Mouse (Mus musculus) forebrain, embryonic 13.5 days (tissue): ENCODE results near the gene Zdhhc13. TPM values are rescaled to one million over a fixed set of nuclear protein-coding genes. Genes with fewer than 3 reads are reported as not detected.

Experiments used
- ATAC-seq: fragments of 200-750 bp; cut with Nextera tagmentation; 2 replicates; pipeline ENCODE4 v1.8.0; 2017
- H3K27ac ChIP-seq: fragments of 300-500 bp; sonication (generic); 2 replicates; pipeline ENCODE4 v1.5.1; 2015; ENCODE audit warnings: inconsistent platforms, mild to moderate bottlenecking, moderate library complexity
- H3K27me3 ChIP-seq: fragments of 300-500 bp; sonication (generic); 2 replicates; pipeline ENCODE4 v1.6.1; 2015; ENCODE audit warnings: mild to moderate bottlenecking, inconsistent platforms
- H3K36me3 ChIP-seq: fragments of 300-500 bp; sonication (generic); 2 replicates; pipeline ENCODE4 v1.6.1; 2015; ENCODE audit warnings: mild to moderate bottlenecking, inconsistent platforms; ENCODE audit not compliant: poor library complexity, severe bottlenecking
- H3K4me1 ChIP-seq: fragments of 300-500 bp; sonication (generic); 2 replicates; pipeline ENCODE4 v1.6.1; 2015; ENCODE audit warnings: inconsistent platforms
- H3K4me2 ChIP-seq: fragments of 300-500 bp; sonication (generic); 2 replicates; pipeline ENCODE4 v1.6.1; 2015; ENCODE audit warnings: inconsistent platforms, mild to moderate bottlenecking, moderate library complexity
- H3K4me3 ChIP-seq: fragments of 300-500 bp; sonication (generic); 2 replicates; pipeline ENCODE4 v1.5.1; 2015; ENCODE audit warnings: mild to moderate bottlenecking, inconsistent platforms
- H3K9ac ChIP-seq: fragments of 300-500 bp; sonication (generic); 2 replicates; pipeline ENCODE4 v1.6.1; 2015; ENCODE audit warnings: mild to moderate bottlenecking, inconsistent platforms
- H3K9me3 ChIP-seq: fragments of 300-500 bp; sonication (generic); replicated peaks from 2 replicates; pipeline ENCODE4 v1.6.1; 2016; ENCODE audit warnings: inconsistent platforms
- WGBS: fragments of 180-500 bp; shearing (Covaris S2); methylation state at CpG from one replicate; pipeline ENCODE4 v1.1.7; 2015; 5-methylcytosine and 5-hydroxymethylcytosine counted together
- polyA plus RNA-seq: library from polyadenylated mRNA; unstranded; fragments of >200 nt; fragmentation: Nextera tagmentation; extraction: Ambion mirVana; gene quantifications from 2 replicates; pipeline ENCODE4 v1.2.1, GENCODE M21; 2015

Gene Zdhhc13
- polyA plus RNA-seq, 1 experiment from 2014 or later, result 38.5 TPM

GRCm38 (mm10) chr7:48871292-48871691, 82.5 kb downstream of the Zdhhc13 start:
- Histone ChIP-seq H3K4me1 (no peaks in the 10 kb centered on the region), H3K27me3 (no peaks in the 10 kb centered on the region), H3K4me2 (no peak overlapping the region), H3K9me3 (no peaks in the 10 kb centered on the region), H3K36me3 (peaks cover 91% of the 10 kb centered on the region), H3K4me3 (no peak overlapping the region), H3K9ac (no peak overlapping the region), H3K27ac (no peak overlapping the region)
- no peak for ATAC-seq
- 92% methylated on average over 11 of the region's 11 CpGs for WGBS

DNA sequence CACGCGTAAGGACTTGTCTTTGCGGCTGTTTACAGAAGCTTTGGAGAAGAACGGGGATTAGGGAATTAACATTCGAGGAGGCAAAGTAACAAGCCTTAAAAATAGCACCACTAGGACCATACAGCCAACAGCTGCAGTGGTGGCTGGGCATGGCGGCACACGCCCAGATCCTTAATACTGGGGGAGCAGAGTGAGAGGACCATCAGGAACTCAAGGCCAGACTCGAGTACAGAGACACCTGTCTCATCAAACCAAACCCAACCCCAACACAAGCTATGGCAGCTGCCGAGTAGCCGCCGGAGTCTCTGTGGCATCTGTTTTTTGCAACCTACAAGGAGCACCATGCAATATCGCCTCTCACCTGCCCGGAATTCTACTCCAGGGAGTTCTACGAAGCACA, 86.3 kb downstream of the Zdhhc13 start:
- Histone ChIP-seq H3K27ac (no peak overlapping the region), H3K36me3 (peaks cover 76% of the 10 kb centered on the region), H3K9me3 (no peaks in the 10 kb centered on the region), H3K9ac (no peak overlapping the region), H3K27me3 (no peaks in the 10 kb centered on the region), H3K4me3 (no peak overlapping the region), H3K4me1 (peaks cover 9% of the 10 kb centered on the region), H3K4me2 (no peak overlapping the region)
- no peak; the same call in 1 of the 2 replicates for ATAC-seq
- 88% methylated on average over 14 of the region's 14 CpGs for WGBS

DNA sequence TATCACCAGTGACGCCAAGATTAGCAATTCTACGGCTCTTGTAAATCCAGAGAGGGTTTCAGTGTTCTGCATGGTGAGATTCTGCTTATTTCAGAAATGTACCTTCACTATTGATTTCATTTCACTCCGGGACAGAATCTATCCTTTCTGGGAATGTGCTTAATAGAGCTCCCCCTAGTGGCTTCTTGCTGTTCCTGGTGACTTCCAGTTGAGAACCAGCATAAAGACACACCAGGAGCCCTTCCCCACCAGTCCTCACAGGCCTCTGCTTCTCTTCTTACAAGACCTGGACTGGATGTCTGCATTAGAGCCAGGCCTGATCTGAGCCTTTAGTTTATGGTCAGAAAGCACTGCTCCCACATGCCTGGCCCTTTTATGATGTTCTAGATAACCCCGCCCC, 87.7 kb downstream of the Zdhhc13 start:
- Histone ChIP-seq H3K4me1 (peaks cover 12% of the 10 kb centered on the region), H3K27me3 (no peaks in the 10 kb centered on the region), H3K36me3 (peaks cover 62% of the 10 kb centered on the region), H3K4me2 (no peak overlapping the region), H3K9me3 (no peaks in the 10 kb centered on the region), H3K4me3 (no peak overlapping the region), H3K9ac (no peak overlapping the region), H3K27ac (no peak overlapping the region)
- 73% methylated on average over 4 of the region's 4 CpGs for WGBS
- no peak for ATAC-seq

Other genes with a start within 250 kb of the Zdhhc13 start
- not detected in 2 replicates for gene Mrgprb2, start 230.9 kb upstream of the Zdhhc13 start, polyA plus RNA-seq
- not detected in 2 replicates for gene Mrgprb3, start 145.2 kb upstream of the Zdhhc13 start, polyA plus RNA-seq
- gene Csrp3, start 59.0 kb downstream of the Zdhhc13 start, polyA plus RNA-seq, result 0.77 TPM in 1 of 2 replicates, not detected in the other
- gene E2f8, start 92.6 kb downstream of the Zdhhc13 start, polyA plus RNA-seq, result 12.6 TPM in 2 replicates
- 11.2 and 11.4 TPM in 2 replicates for gene Nav2, start 119.7 kb downstream of the Zdhhc13 start, polyA plus RNA-seq